Mouse (Mus musculus) midbrain, embryonic 12.5 days (tissue): ENCODE results near the gene Sgcd. TPM values are rescaled to one million over a fixed set of nuclear protein-coding genes. Genes with fewer than 3 reads are reported as not detected.

Source experiments
- ATAC-seq: fragments of 200-750 bp; cut with Nextera tagmentation; 2 replicates; pipeline ENCODE4 v1.8.0; 2017; ENCODE audit warnings: low read depth, moderate TSS enrichment, moderate library complexity; ENCODE audit not compliant: low FRiP score
- H3K27ac ChIP-seq: fragments of 300-500 bp; sonication (generic); replicated peaks from 2 replicates; pipeline ENCODE4 v1.5.1; 2016; ENCODE audit warnings: mild to moderate bottlenecking
- H3K27me3 ChIP-seq: fragments of 300-500 bp; sonication (generic); 2 replicates; pipeline ENCODE4 v1.6.1; 2016; ENCODE audit warnings: mild to moderate bottlenecking
- H3K36me3 ChIP-seq: fragments of 300-500 bp; sonication (generic); 2 replicates; pipeline ENCODE4 v1.6.1; 2016
- H3K4me1 ChIP-seq: fragments of 300-500 bp; sonication (generic); 2 replicates; pipeline ENCODE4 v1.6.1; 2016
- H3K4me2 ChIP-seq: fragments of 300-500 bp; sonication (generic); replicated peaks from 2 replicates; pipeline ENCODE4 v1.6.1; 2016; ENCODE audit warnings: mild to moderate bottlenecking, moderate library complexity
- H3K4me3 ChIP-seq: fragments of 300-500 bp; sonication (generic); 2 replicates; pipeline ENCODE4 v1.5.1; 2016; ENCODE audit warnings: mild to moderate bottlenecking
- H3K9ac ChIP-seq: fragments of 300-500 bp; sonication (generic); replicated peaks from 2 replicates; pipeline ENCODE4 v1.6.1; 2016; ENCODE audit warnings: mild to moderate bottlenecking, moderate library complexity
- H3K9me3 ChIP-seq: fragments of 300-500 bp; sonication (generic); 2 replicates; pipeline ENCODE4 v1.6.1; 2016; ENCODE audit warnings: mild to moderate bottlenecking
- WGBS: fragments of 180-500 bp; shearing (Covaris S2); methylation state at CpG from one replicate; pipeline ENCODE4 v1.1.7; 2016; 5-methylcytosine and 5-hydroxymethylcytosine counted together
- polyA plus RNA-seq: library from polyadenylated mRNA; unstranded; fragments of >200 nt; fragmentation: Nextera tagmentation; extraction: Ambion mirVana; gene quantifications from 2 replicates; pipeline ENCODE4 v1.2.1, GENCODE M21; 2016

Gene Sgcd
- polyA plus RNA-seq, 1 experiment from 2014 or later: 3.8 TPM

GRCm38 (mm10) chr11:46864809-46865208 lies 1124.0 kb downstream of the Sgcd start:
- no peak overlapping the region for H3K9ac ChIP-seq
- no peak overlapping the region for H3K4me2 ChIP-seq
- 75% methylated on average over 1 of the region's 1 CpGs for WGBS
- no peaks in the 10 kb centered on the region for H3K9me3 ChIP-seq
- H3K36me3 ChIP-seq: no peaks in the 10 kb centered on the region
- peak; percentile 41; the same call in 1 of the 2 replicates for ATAC-seq
- H3K27ac ChIP-seq: no peak overlapping the region
- H3K27me3 ChIP-seq: no peaks in the 10 kb centered on the region
- no peak overlapping the region for H3K4me3 ChIP-seq
- no peaks in the 10 kb centered on the region for H3K4me1 ChIP-seq

- H3K27ac ChIP-seq: no peak overlapping the region
- ATAC-seq: no peak; the same call in 1 of the 2 replicates
- no peak overlapping the region for H3K4me2 ChIP-seq
- 0 out of 2 replicates have a peak, but pooled peaks cover 2% of the 10 kb centered on the region for H3K4me1 ChIP-seq
- no peak overlapping the region for H3K9ac ChIP-seq
- WGBS: 40% methylated on average over 8 of the region's 8 CpGs
- H3K27me3 ChIP-seq: no peaks in the 10 kb centered on the region
- no peaks in the 10 kb centered on the region for H3K36me3 ChIP-seq
- no peaks in the 10 kb centered on the region for H3K9me3 ChIP-seq
- H3K4me3 ChIP-seq: no peak overlapping the region
Observed at GRCm38 (mm10) chr11:46848221-46848971, 1140.4 kb downstream of the Sgcd start.

GRCm38 (mm10) chr11:46847827-46848220 lies 1140.9 kb downstream of the Sgcd start:
- H3K9ac ChIP-seq: no peak overlapping the region
- ATAC-seq: no peak
- H3K4me1 ChIP-seq: 0 out of 2 replicates have a peak, but pooled peaks cover 2% of the 10 kb centered on the region
- H3K4me3 ChIP-seq: no peak overlapping the region
- no peaks in the 10 kb centered on the region for H3K27me3 ChIP-seq
- no peak overlapping the region for H3K4me2 ChIP-seq
- no peaks in the 10 kb centered on the region for H3K36me3 ChIP-seq
- 48% methylated on average over 3 of the region's 3 CpGs for WGBS
- H3K27ac ChIP-seq: no peak overlapping the region
- no peaks in the 10 kb centered on the region for H3K9me3 ChIP-seq

- Histone ChIP-seq H3K9ac (no peak overlapping the region), H3K27ac (no peak overlapping the region), H3K4me2 (no peak overlapping the region), H3K36me3 (no peaks in the 10 kb centered on the region), H3K4me1 (0 out of 2 replicates have a peak, but pooled peaks cover 2% of the 10 kb centered on the region), H3K9me3 (no peaks in the 10 kb centered on the region), H3K4me3 (no peak overlapping the region), H3K27me3 (no peaks in the 10 kb centered on the region)
- ATAC-seq: no peak
- WGBS: 61% methylated on average over 1 of the region's 1 CpGs
Observed at GRCm38 (mm10) chr11:46846661-46847060, 1142.1 kb downstream of the Sgcd start.
